Mouse (Mus musculus) midbrain, embryonic 14.5 days (tissue): ENCODE measurements around the gene Lepr. TPM values are rescaled to one million over a fixed set of nuclear protein-coding genes. Genes with fewer than 3 reads are reported as not detected.

Experiments
- ATAC-seq: fragments of 200-750 bp; cut with Nextera tagmentation; 2 replicates; pipeline ENCODE4 v1.8.0; 2017; ENCODE audit warnings: moderate number of reproducible peaks, moderate library complexity; ENCODE audit not compliant: low FRiP score, low TSS enrichment
- DNase-seq: peaks from one replicate; pipeline ENCODE4 v3.0.0-alpha.2; 2015
- H3K27ac ChIP-seq: fragments of 300-500 bp; sonication (generic); replicated peaks from 2 replicates; pipeline ENCODE4 v1.5.1; 2014; ENCODE audit warnings: mild to moderate bottlenecking, low read depth, low read length, moderate library complexity
- H3K27me3 ChIP-seq: fragments of 300-500 bp; sonication (generic); 2 replicates; pipeline ENCODE4 v1.6.1; 2014; ENCODE audit warnings: low read length, control low read depth, mixed read lengths; ENCODE audit not compliant: control insufficient read depth, insufficient read depth
- H3K36me3 ChIP-seq: fragments of 300-500 bp; sonication (generic); 2 replicates; pipeline ENCODE4 v1.6.1; 2014; ENCODE audit warnings: low read length, control low read depth; ENCODE audit not compliant: control insufficient read depth, insufficient read depth
- H3K4me1 ChIP-seq: fragments of 300-500 bp; sonication (generic); 2 replicates; pipeline ENCODE4 v1.6.1; 2014; ENCODE audit warnings: mild to moderate bottlenecking, antibody characterized with exemption, low read length, control low read depth; ENCODE audit not compliant: control insufficient read depth, insufficient read depth
- H3K4me2 ChIP-seq: fragments of 300-500 bp; sonication (generic); 2 replicates; pipeline ENCODE4 v1.6.1; 2014; ENCODE audit warnings: mild to moderate bottlenecking, low read length, moderate library complexity
- H3K4me3 ChIP-seq: fragments of 300-500 bp; sonication (generic); replicated peaks from 2 replicates; pipeline ENCODE4 v1.5.1; 2014; ENCODE audit warnings: low read depth, low read length
- H3K9ac ChIP-seq: fragments of 300-500 bp; sonication (generic); replicated peaks from 2 replicates; pipeline ENCODE4 v1.6.1; 2014; ENCODE audit warnings: mild to moderate bottlenecking, low read length, moderate library complexity
- H3K9me3 ChIP-seq: fragments of 300-500 bp; sonication (generic); 2 replicates; pipeline ENCODE4 v1.6.1; 2016; ENCODE audit warnings: low read length, control low read depth, mixed read lengths; ENCODE audit not compliant: control insufficient read depth
- WGBS: fragments of 180-500 bp; shearing (Covaris S2); extraction: QIAGEN DNeasy Blood & Tissue Kit; methylation state at CpG from one replicate; pipeline ENCODE4 v1.1.7; 2014; 5-methylcytosine and 5-hydroxymethylcytosine counted together
- polyA plus RNA-seq: library from polyadenylated mRNA; unstranded; fragments of >200 nt; fragmentation: Nextera tagmentation; extraction: Ambion mirVana; gene quantifications from 2 replicates; pipeline ENCODE4 v1.2.1, GENCODE M21; 2014

Gene Lepr
- polyA plus RNA-seq, 1 experiment from 2014 or later, result 3.7 TPM

GRCm38 (mm10) chr4:101689241-101689640 lies 28.0 kb upstream of the Lepr start:
- no peaks in the 10 kb centered on the region for H3K9me3 ChIP-seq
- H3K27me3 ChIP-seq, result no peaks in the 10 kb centered on the region
- H3K4me3 ChIP-seq, result no peak overlapping the region
- 94% methylated on average over 4 of the region's 4 CpGs for WGBS
- ATAC-seq (no peak), DNase-seq (no peak)
- no peak overlapping the region for H3K9ac ChIP-seq
- no peak overlapping the region for H3K4me2 ChIP-seq
- H3K4me1 ChIP-seq, result no peaks in the 10 kb centered on the region
- no peak overlapping the region for H3K27ac ChIP-seq
- no peaks in the 10 kb centered on the region for H3K36me3 ChIP-seq

GRCm38 (mm10) chr4:101689645-101690044 lies 27.6 kb upstream of the Lepr start:
- H3K27me3 ChIP-seq, result no peaks in the 10 kb centered on the region

GRCm38 (mm10) chr4:101692892-101693291 lies 24.3 kb upstream of the Lepr start:
- H3K27ac ChIP-seq, result no peak overlapping the region
- ATAC-seq (no peak), DNase-seq (no peak)
- H3K4me1 ChIP-seq, result no peaks in the 10 kb centered on the region
- H3K4me2 ChIP-seq, result no peak overlapping the region
- no peaks in the 10 kb centered on the region for H3K27me3 ChIP-seq
- 85% methylated on average over 4 of the region's 4 CpGs for WGBS
- H3K9ac ChIP-seq, result no peak overlapping the region
- no peaks in the 10 kb centered on the region for H3K36me3 ChIP-seq
- no peak overlapping the region for H3K4me3 ChIP-seq
- H3K9me3 ChIP-seq, result no peaks in the 10 kb centered on the region

More at GRCm38 (mm10) chr4:101689645-101690044, 27.6 kb upstream of the Lepr start:
- Histone ChIP-seq H3K4me2 (no peak overlapping the region), H3K27ac (no peak overlapping the region), H3K4me3 (no peak overlapping the region), H3K9me3 (no peaks in the 10 kb centered on the region), H3K36me3 (no peaks in the 10 kb centered on the region), H3K4me1 (no peaks in the 10 kb centered on the region), H3K9ac (no peak overlapping the region)
- WGBS, result 89% methylated on average over 5 of the region's 5 CpGs
- DNase-seq (no peak), ATAC-seq (no peak)

GRCm38 (mm10) chr4:101694529-101694928 lies 22.7 kb upstream of the Lepr start:
- Histone ChIP-seq H3K36me3 (no peaks in the 10 kb centered on the region), H3K4me2 (no peak overlapping the region), H3K27me3 (no peaks in the 10 kb centered on the region), H3K9ac (no peak overlapping the region), H3K4me1 (no peaks in the 10 kb centered on the region), H3K4me3 (no peak overlapping the region), H3K27ac (no peak overlapping the region), H3K9me3 (no peaks in the 10 kb centered on the region)
- ATAC-seq (no peak), DNase-seq (no peak)
- WGBS, result 86% methylated on average over 6 of the region's 6 CpGs

- no peak for DNase-seq
Measured at GRCm38 (mm10) chr4:101697236-101697635, 20.0 kb upstream of the Lepr start.

GRCm38 (mm10) chr4:101699423-101699822 lies 17.8 kb upstream of the Lepr start:
- H3K4me1 ChIP-seq, result no peaks in the 10 kb centered on the region
- DNase-seq, result no peak
- H3K4me3 ChIP-seq, result no peak overlapping the region
- H3K27ac ChIP-seq, result no peak overlapping the region
- H3K36me3 ChIP-seq, result no peaks in the 10 kb centered on the region
- ATAC-seq, result no peak
- H3K27me3 ChIP-seq, result no peaks in the 10 kb centered on the region
- H3K9ac ChIP-seq, result no peak overlapping the region
- WGBS, result 100% methylated on average over 1 of the region's 1 CpGs
- H3K4me2 ChIP-seq, result no peak overlapping the region
- no peaks in the 10 kb centered on the region for H3K9me3 ChIP-seq

More at GRCm38 (mm10) chr4:101697236-101697635, 20.0 kb upstream of the Lepr start:
- 89% methylated on average over 3 of the region's 3 CpGs for WGBS
- ATAC-seq, result no peak
- H3K36me3 ChIP-seq, result no peaks in the 10 kb centered on the region
- no peaks in the 10 kb centered on the region for H3K4me1 ChIP-seq
- H3K27ac ChIP-seq, result no peak overlapping the region
- no peak overlapping the region for H3K4me3 ChIP-seq
- H3K9ac ChIP-seq, result no peak overlapping the region
- no peaks in the 10 kb centered on the region for H3K27me3 ChIP-seq
- no peak overlapping the region for H3K4me2 ChIP-seq
- H3K9me3 ChIP-seq, result no peaks in the 10 kb centered on the region

- Histone ChIP-seq H3K27ac (no peak overlapping the region), H3K9ac (no peak overlapping the region), H3K36me3 (no peaks in the 10 kb centered on the region), H3K27me3 (no peaks in the 10 kb centered on the region), H3K9me3 (no peaks in the 10 kb centered on the region), H3K4me3 (no peak overlapping the region), H3K4me2 (no peak overlapping the region), H3K4me1 (no peaks in the 10 kb centered on the region)
- ATAC-seq, result no peak
- WGBS, result 91% methylated on average over 14 of the region's 14 CpGs
- no peak for DNase-seq
Measured at GRCm38 (mm10) chr4:101700892-101701640, 16.1 kb upstream of the Lepr start.

GRCm38 (mm10) chr4:101705325-101705724 lies 11.9 kb upstream of the Lepr start:
- Histone ChIP-seq H3K36me3 (no peaks in the 10 kb centered on the region), H3K9ac (no peak overlapping the region), H3K4me1 (no peaks in the 10 kb centered on the region), H3K4me3 (no peak overlapping the region), H3K27ac (no peak overlapping the region), H3K27me3 (no peaks in the 10 kb centered on the region), H3K9me3 (no peaks in the 10 kb centered on the region), H3K4me2 (no peak overlapping the region)
- WGBS, result 86% methylated on average over 9 of the region's 9 CpGs
- DNase-seq, result no peak
- ATAC-seq, result no peak

- H3K27me3 ChIP-seq, result no peaks in the 10 kb centered on the region
- H3K9me3 ChIP-seq, result no peaks in the 10 kb centered on the region
- no peaks in the 10 kb centered on the region for H3K4me1 ChIP-seq
- no peak overlapping the region for H3K27ac ChIP-seq
- ATAC-seq (no peak), DNase-seq (no peak)
- no peaks in the 10 kb centered on the region for H3K36me3 ChIP-seq
- WGBS, result 77% methylated on average over 2 of the region's 2 CpGs
- no peak overlapping the region for H3K4me3 ChIP-seq
- H3K9ac ChIP-seq, result no peak overlapping the region
- H3K4me2 ChIP-seq, result no peak overlapping the region
Measured at GRCm38 (mm10) chr4:101707234-101707633, 10.0 kb upstream of the Lepr start.
